Mouse (Mus musculus) lung, adult 2 months (tissue): ENCODE results near the gene Vma21.

Experiments used
- CTCF ChIP-seq: fragments of 200-500 bp; IDR thresholded peaks from 2 replicates; pipeline ENCODE4 v1.5.1; 2011; ENCODE audit warnings: mild to moderate bottlenecking, low read length, control low read depth; ENCODE audit not compliant: insufficient read depth
- POLR2A ChIP-seq: fragments of 200-500 bp; IDR thresholded peaks from 2 replicates; pipeline ENCODE4 v1.6.1; 2011; ENCODE audit warnings: low read depth, mild to moderate bottlenecking, control low read depth, low read length, borderline replicate concordance; ENCODE audit errors: extremely low read depth

- TF ChIP-seq POLR2A (no peak), CTCF (no peak)
These were observed 24.6 kb upstream of the Vma21 start for GRCm38 (mm10) chrX:71791106-71791505.
